Mouse (Mus musculus): Measurements from ENCODE around the gene Raph1. TPM values are rescaled to one million over a fixed set of nuclear protein-coding genes. Genes with fewer than 3 reads are reported as not detected.

The Raph1 gene
- polyA plus RNA-seq, 1 experiment from 2014 or later: 26.6 TPM

- WGBS: 31% methylated on average over 1 of the region's 1 CpGs
- no peak overlapping the region for H3K9ac ChIP-seq
- H3K27me3 ChIP-seq: no peaks in the 10 kb centered on the region
- no peak for ATAC-seq (ENCODE audit: insufficient number of reproducible peaks, low FRiP score, low TSS enrichment, low read depth)
- no peaks in the 10 kb centered on the region for H3K4me1 ChIP-seq
- no peak overlapping the region for H3K27ac ChIP-seq
- H3K36me3 ChIP-seq: peaks cover 8% of the 10 kb centered on the region; the same call in 1 of the 2 replicates
- H3K4me2 ChIP-seq: no peak overlapping the region
- peaks cover 5% of the 10 kb centered on the region for H3K9me3 ChIP-seq
- no peak overlapping the region for H3K4me3 ChIP-seq
These were observed 23.2 kb downstream of the Raph1 start for GRCm38 (mm10) chr1:60543681-60544080.

GRCm38 (mm10) chr1:60539272-60539671 is 27.6 kb downstream of the Raph1 start:
- no peaks in the 10 kb centered on the region for H3K27me3 ChIP-seq
- H3K36me3 ChIP-seq: no peaks in the 10 kb centered on the region
- WGBS: 77% methylated on average over 3 of the region's 3 CpGs
- no peak overlapping the region for H3K4me3 ChIP-seq
- H3K4me1 ChIP-seq: no peaks in the 10 kb centered on the region
- H3K4me2 ChIP-seq: no peak overlapping the region
- no peak overlapping the region for H3K9ac ChIP-seq
- no peak for ATAC-seq (ENCODE audit: insufficient number of reproducible peaks, low FRiP score, low TSS enrichment, low read depth)
- no peaks in the 10 kb centered on the region for H3K9me3 ChIP-seq
- no peak overlapping the region for H3K27ac ChIP-seq

GRCm38 (mm10) chr1:60534932-60535331 is 32.0 kb downstream of the Raph1 start:
- Histone ChIP-seq H3K4me2 (no peak overlapping the region), H3K4me1 (no peaks in the 10 kb centered on the region), H3K36me3 (peaks cover 11% of the 10 kb centered on the region; the same call in 1 of the 2 replicates), H3K9ac (no peak overlapping the region), H3K9me3 (no peaks in the 10 kb centered on the region), H3K4me3 (no peak overlapping the region), H3K27ac (no peak overlapping the region), H3K27me3 (no peaks in the 10 kb centered on the region)
- no peak for ATAC-seq (ENCODE audit: insufficient number of reproducible peaks, low FRiP score, low TSS enrichment, low read depth)
- WGBS: 84% methylated on average over 2 of the region's 2 CpGs

- Histone ChIP-seq H3K4me2 (no peak overlapping the region), H3K27ac (no peak overlapping the region), H3K36me3 (peaks cover 29% of the 10 kb centered on the region), H3K9ac (no peak overlapping the region), H3K9me3 (no peaks in the 10 kb centered on the region), H3K4me1 (no peaks in the 10 kb centered on the region), H3K4me3 (no peak overlapping the region), H3K27me3 (no peaks in the 10 kb centered on the region)
- ATAC-seq (ENCODE audit: insufficient number of reproducible peaks, low FRiP score, low TSS enrichment, low read depth): no peak
- 81% methylated on average over 2 of the region's 2 CpGs for WGBS
These were observed 36.3 kb downstream of the Raph1 start for GRCm38 (mm10) chr1:60530636-60531035.

- Histone ChIP-seq H3K27ac (no peak overlapping the region), H3K9me3 (no peaks in the 10 kb centered on the region), H3K4me2 (no peak overlapping the region), H3K4me1 (no peaks in the 10 kb centered on the region), H3K36me3 (peaks cover 34% of the 10 kb centered on the region), H3K27me3 (no peaks in the 10 kb centered on the region), H3K9ac (no peak overlapping the region), H3K4me3 (no peak overlapping the region)
- WGBS: 90% methylated on average over 6 of the region's 6 CpGs
- ATAC-seq (ENCODE audit: insufficient number of reproducible peaks, low FRiP score, low TSS enrichment, low read depth): no peak
These were observed 36.8 kb downstream of the Raph1 start for GRCm38 (mm10) chr1:60530107-60530506.

GRCm38 (mm10) chr1:60510584-60510983 is 56.3 kb downstream of the Raph1 start:
- Histone ChIP-seq H3K36me3 (peaks cover 11% of the 10 kb centered on the region), H3K27me3 (no peaks in the 10 kb centered on the region), H3K4me2 (no peak overlapping the region), H3K9ac (no peak overlapping the region), H3K4me3 (no peak overlapping the region), H3K9me3 (no peaks in the 10 kb centered on the region), H3K4me1 (no peaks in the 10 kb centered on the region), H3K27ac (no peak overlapping the region)
- ATAC-seq (ENCODE audit: insufficient number of reproducible peaks, low FRiP score, low TSS enrichment, low read depth): no peak
- 57% methylated on average over 2 of the region's 2 CpGs for WGBS

- ATAC-seq (ENCODE audit: insufficient number of reproducible peaks, low FRiP score, low TSS enrichment, low read depth): no peak
- Histone ChIP-seq H3K36me3 (peaks cover 25% of the 10 kb centered on the region; the same call in 1 of the 2 replicates), H3K4me3 (no peak overlapping the region), H3K9ac (no peak overlapping the region), H3K27ac (no peak overlapping the region), H3K4me2 (no peak overlapping the region), H3K4me1 (no peaks in the 10 kb centered on the region), H3K27me3 (no peaks in the 10 kb centered on the region), H3K9me3 (no peaks in the 10 kb centered on the region)
- 69% methylated on average over 5 of the region's 5 CpGs for WGBS
These were observed 63.4 kb downstream of the Raph1 start for GRCm38 (mm10) chr1:60503456-60503855.

- Histone ChIP-seq H3K27me3 (no peaks in the 10 kb centered on the region), H3K27ac (no peak overlapping the region), H3K9me3 (no peaks in the 10 kb centered on the region), H3K4me1 (no peaks in the 10 kb centered on the region), H3K4me2 (no peak overlapping the region), H3K4me3 (no peak overlapping the region), H3K36me3 (peaks cover 59% of the 10 kb centered on the region), H3K9ac (no peak overlapping the region)
- ATAC-seq (ENCODE audit: insufficient number of reproducible peaks, low FRiP score, low TSS enrichment, low read depth): no peak
- 87% methylated on average over 6 of the region's 6 CpGs for WGBS
These were observed 73.5 kb downstream of the Raph1 start for GRCm38 (mm10) chr1:60493421-60493820.

- no peak overlapping the region for H3K4me2 ChIP-seq
- ATAC-seq (ENCODE audit: insufficient number of reproducible peaks, low FRiP score, low TSS enrichment, low read depth): no peak
- 78% methylated on average over 5 of the region's 5 CpGs for WGBS
- H3K36me3 ChIP-seq: peaks cover 58% of the 10 kb centered on the region
- no peak overlapping the region for H3K4me3 ChIP-seq
- H3K27me3 ChIP-seq: no peaks in the 10 kb centered on the region
- H3K9me3 ChIP-seq: no peaks in the 10 kb centered on the region
- H3K27ac ChIP-seq: no peak overlapping the region
- no peaks in the 10 kb centered on the region for H3K4me1 ChIP-seq
- no peak overlapping the region for H3K9ac ChIP-seq
These were observed 74.5 kb downstream of the Raph1 start for GRCm38 (mm10) chr1:60492404-60492803.

GRCm38 (mm10) chr1:60490510-60490909 is 76.4 kb downstream of the Raph1 start:
- Histone ChIP-seq H3K27ac (no peak overlapping the region), H3K4me3 (no peak overlapping the region), H3K4me1 (no peaks in the 10 kb centered on the region), H3K9ac (no peak overlapping the region), H3K9me3 (no peaks in the 10 kb centered on the region), H3K27me3 (no peaks in the 10 kb centered on the region), H3K4me2 (no peak overlapping the region), H3K36me3 (peaks cover 55% of the 10 kb centered on the region)
- 84% methylated on average over 4 of the region's 4 CpGs for WGBS
- ATAC-seq (ENCODE audit: insufficient number of reproducible peaks, low FRiP score, low TSS enrichment, low read depth): no peak

GRCm38 (mm10) chr1:60489660-60490059 is 77.2 kb downstream of the Raph1 start:
- H3K4me1 ChIP-seq: no peaks in the 10 kb centered on the region
- ATAC-seq (ENCODE audit: insufficient number of reproducible peaks, low FRiP score, low TSS enrichment, low read depth): no peak
- no peak overlapping the region for H3K4me3 ChIP-seq
- 89% methylated on average over 2 of the region's 2 CpGs for WGBS
- no peak overlapping the region for H3K9ac ChIP-seq
- H3K27me3 ChIP-seq: no peaks in the 10 kb centered on the region
- no peak overlapping the region for H3K27ac ChIP-seq
- H3K4me2 ChIP-seq: no peak overlapping the region
- H3K36me3 ChIP-seq: peaks cover 48% of the 10 kb centered on the region
- H3K9me3 ChIP-seq: no peaks in the 10 kb centered on the region

- no peaks in the 10 kb centered on the region for H3K27me3 ChIP-seq
- no peaks in the 10 kb centered on the region for H3K9me3 ChIP-seq
- no peak for ATAC-seq (ENCODE audit: insufficient number of reproducible peaks, low FRiP score, low TSS enrichment, low read depth)
- H3K27ac ChIP-seq: no peak overlapping the region
- H3K9ac ChIP-seq: no peak overlapping the region
- H3K36me3 ChIP-seq: peaks cover 44% of the 10 kb centered on the region
- no peaks in the 10 kb centered on the region for H3K4me1 ChIP-seq
- 82% methylated on average over 8 of the region's 8 CpGs for WGBS
- no peak overlapping the region for H3K4me3 ChIP-seq
- H3K4me2 ChIP-seq: no peak overlapping the region
These were observed 78.3 kb downstream of the Raph1 start for GRCm38 (mm10) chr1:60488635-60489034.

- Histone ChIP-seq H3K4me2 (no peak overlapping the region), H3K4me1 (no peaks in the 10 kb centered on the region), H3K27me3 (no peaks in the 10 kb centered on the region), H3K36me3 (peaks cover 24% of the 10 kb centered on the region), H3K4me3 (no peak overlapping the region), H3K27ac (no peak overlapping the region), H3K9me3 (no peaks in the 10 kb centered on the region), H3K9ac (no peak overlapping the region)
- 81% methylated on average over 3 of the region's 3 CpGs for WGBS
- no peak for ATAC-seq (ENCODE audit: insufficient number of reproducible peaks, low FRiP score, low TSS enrichment, low read depth)
These were observed 81.3 kb downstream of the Raph1 start for GRCm38 (mm10) chr1:60485649-60486048.
